Mouse (Mus musculus) CH12.LX (cell line): ENCODE measurements around the gene Ube2b. TPM values are rescaled to one million over a fixed set of nuclear protein-coding genes. Genes with fewer than 3 reads are reported as not detected.
A peak's percentile ranks its signal among the peaks of the same experiment; 100 is the strongest.

Experiments
- DNase-seq: peaks from one replicate; pipeline ENCODE4 v3.0.0-alpha.2; 2013; ENCODE audit errors: extremely low read depth
- H3K27ac ChIP-seq: 2 replicates; pipeline ENCODE4 v1.5.1; 2012; ENCODE audit warnings: low read depth, mild to moderate bottlenecking, control low read depth, moderate library complexity; ENCODE audit not compliant: insufficient read depth
- H3K27me3 ChIP-seq: replicated peaks from 2 replicates; pipeline ENCODE3; 2012; ENCODE audit warnings: inconsistent platforms
- H3K36me3 ChIP-seq, 2 experiments: replicated peaks in 1 of 2; 2 replicates each; pipeline versions ENCODE3 to v1.6.1; 2012; ENCODE audit warnings: inconsistent platforms in 1 of 2, low read length in 1 of 2, mild to moderate bottlenecking in 1 of 2, mixed read lengths in 1 of 2, moderate library complexity in 1 of 2; ENCODE audit not compliant: control insufficient read depth in 1 of 2, insufficient read depth in 1 of 2
- H3K4me1 ChIP-seq, 2 experiments: 2 replicates each; pipeline ENCODE4 v1.6.1; 2012; ENCODE audit warnings: inconsistent platforms in 1 of 2, moderate library complexity in 1 of 2; ENCODE audit not compliant: insufficient read depth in 2 of 2, control insufficient read depth in 1 of 2
- H3K4me2 ChIP-seq: 2 replicates; pipeline ENCODE4 v1.6.1; 2012; ENCODE audit warnings: low read depth, mild to moderate bottlenecking, control low read depth; ENCODE audit not compliant: poor library complexity, insufficient read depth, severe bottlenecking
- H3K4me3 ChIP-seq, 3 experiments: fragments of 150-350 bp in 1 of 3; sonication (generic) in 1 of 3; replicated peaks in 1 of 3; 2 replicates each; pipeline versions ENCODE3 to v1.5.1; 2011 to 2012; ENCODE audit warnings: low read depth in 2 of 3, low read length in 2 of 3, mild to moderate bottlenecking in 2 of 3, moderate library complexity in 2 of 3, control low read depth in 1 of 3, improper control_type of control experiment in 1 of 3, inconsistent platforms in 1 of 3, mixed read lengths in 1 of 3; ENCODE audit not compliant: poor library complexity in 1 of 3
- H3K79me2 ChIP-seq: replicated peaks from 2 replicates; pipeline ENCODE4 v1.6.1; 2012; ENCODE audit warnings: mild to moderate bottlenecking, moderate library complexity; ENCODE audit not compliant: control insufficient read depth, poor library complexity, insufficient read depth, severe bottlenecking; ENCODE audit errors: extremely low read depth
- H3K9ac ChIP-seq: 2 replicates; pipeline ENCODE4 v1.6.1; 2012; ENCODE audit warnings: low read depth, mild to moderate bottlenecking, control low read depth, moderate library complexity; ENCODE audit not compliant: insufficient read depth
- H3K9me3 ChIP-seq: replicated peaks from 2 replicates; pipeline ENCODE3; 2012; ENCODE audit warnings: low read length, inconsistent platforms, mixed read lengths
- BHLHE40 ChIP-seq: IDR thresholded peaks from 2 replicates; pipeline ENCODE4 v1.6.1; 2011; ENCODE audit warnings: mild to moderate bottlenecking, low read depth, low read length, improper control_type of control experiment
- CHD1 ChIP-seq: IDR thresholded peaks from 2 replicates; pipeline ENCODE4 v1.6.1; 2012; ENCODE audit warnings: low read depth, low read length, improper control_type of control experiment, inconsistent platforms
- CHD2 ChIP-seq: IDR thresholded peaks from 2 replicates; pipeline ENCODE4 v1.6.1; 2011; ENCODE audit warnings: low read length, improper control_type of control experiment
- CTCF ChIP-seq, 2 experiments: IDR thresholded peaks in 1 of 2; conservative IDR thresholded peaks in 1 of 2; 2 replicates each; pipeline ENCODE4 v1.5.1; 2011 to 2012; ENCODE audit warnings: low read depth in 2 of 2, low read length in 2 of 2, improper control_type of control experiment in 1 of 2, inconsistent platforms in 1 of 2, mild to moderate bottlenecking in 1 of 2, moderate library complexity in 1 of 2
- E2F4 ChIP-seq: IDR thresholded peaks from 2 replicates; pipeline ENCODE4 v1.6.1; 2011; ENCODE audit warnings: low read depth, low read length, improper control_type of control experiment; ENCODE audit not compliant: insufficient replicate concordance
- ELF1 ChIP-seq: IDR thresholded peaks from 2 replicates; pipeline ENCODE4 v1.6.1; 2014; ENCODE audit warnings: low read depth, mild to moderate bottlenecking, inconsistent platforms, low read length, improper control_type of control experiment
- EP300 ChIP-seq: IDR thresholded peaks from 2 replicates; pipeline ENCODE4 v1.6.1; 2011; ENCODE audit warnings: low read length, improper control_type of control experiment
- ETS1 ChIP-seq: conservative IDR thresholded peaks from 2 replicates; pipeline ENCODE4 v1.6.1; 2012; ENCODE audit warnings: low read depth, mild to moderate bottlenecking, inconsistent platforms, low read length, improper control_type of control experiment, moderate library complexity
- GABPA ChIP-seq: IDR thresholded peaks from 2 replicates; pipeline ENCODE4 v1.6.1; 2012; ENCODE audit warnings: low read depth, low read length, improper control_type of control experiment, inconsistent platforms; ENCODE audit not compliant: insufficient replicate concordance
- HCFC1 ChIP-seq: IDR thresholded peaks from 2 replicates; pipeline ENCODE4 v1.6.1; 2012; ENCODE audit warnings: low read depth, mild to moderate bottlenecking, inconsistent platforms, low read length, improper control_type of control experiment
- IRF4 ChIP-seq: IDR thresholded peaks from 2 replicates; pipeline ENCODE4 v1.6.1; 2014; ENCODE audit warnings: low read depth, mild to moderate bottlenecking, inconsistent platforms, low read length, improper control_type of control experiment
- JUN ChIP-seq: IDR thresholded peaks from 2 replicates; pipeline ENCODE4 v1.6.1; 2011; ENCODE audit warnings: low read depth, mild to moderate bottlenecking, low read length, improper control_type of control experiment, moderate library complexity; ENCODE audit not compliant: insufficient read depth
- JUND ChIP-seq: conservative IDR thresholded peaks from 2 replicates; pipeline ENCODE4 v1.6.1; 2011; ENCODE audit warnings: low read depth, low read length, improper control_type of control experiment
- KAT2A ChIP-seq: IDR thresholded peaks from 2 replicates; pipeline ENCODE4 v1.6.1; 2012; ENCODE audit warnings: low read length, improper control_type of control experiment, inconsistent platforms; ENCODE audit not compliant: insufficient replicate concordance
- MAFK ChIP-seq: IDR thresholded peaks from 2 replicates; pipeline ENCODE4 v1.6.1; 2011; ENCODE audit warnings: low read length, improper control_type of control experiment; ENCODE audit not compliant: insufficient replicate concordance
- MAX ChIP-seq: IDR thresholded peaks from 2 replicates; pipeline ENCODE4 v1.6.1; 2011; ENCODE audit warnings: low read length, improper control_type of control experiment
- MAZ ChIP-seq: IDR thresholded peaks from 2 replicates; pipeline ENCODE4 v1.6.1; 2012; ENCODE audit warnings: low read depth, mild to moderate bottlenecking, inconsistent platforms, low read length, improper control_type of control experiment, moderate library complexity
- MEF2A ChIP-seq: IDR thresholded peaks from 2 replicates; pipeline ENCODE4 v1.6.1; 2014; ENCODE audit warnings: low read depth, mild to moderate bottlenecking, inconsistent platforms, low read length, improper control_type of control experiment, borderline replicate concordance
- MXI1 ChIP-seq: IDR thresholded peaks from 2 replicates; pipeline ENCODE4 v1.6.1; 2011; ENCODE audit warnings: mild to moderate bottlenecking, low read depth, low read length, improper control_type of control experiment
- MYC ChIP-seq: IDR thresholded peaks from 2 replicates; pipeline ENCODE4 v1.6.1; 2011; ENCODE audit warnings: low read depth, mild to moderate bottlenecking, improper control_type of control experiment, low read length
- NELFE ChIP-seq: IDR thresholded peaks from 2 replicates; pipeline ENCODE4 v1.6.1; 2011; ENCODE audit warnings: low read depth, low read length, improper control_type of control experiment
- NRF1 ChIP-seq: IDR thresholded peaks from 2 replicates; pipeline ENCODE4 v1.6.1; 2014; ENCODE audit warnings: low read depth, mild to moderate bottlenecking, inconsistent platforms, low read length, improper control_type of control experiment, moderate library complexity
- PAX5 ChIP-seq: IDR thresholded peaks from 2 replicates; pipeline ENCODE4 v1.6.1; 2012; ENCODE audit warnings: low read length, inconsistent platforms, mixed read lengths
- POLR2A ChIP-seq: IDR thresholded peaks from 2 replicates; pipeline ENCODE4 v1.6.1; 2011; ENCODE audit warnings: low read depth, mild to moderate bottlenecking, improper control_type of control experiment, low read length
- POLR2AphosphoS2 ChIP-seq: IDR thresholded peaks from 2 replicates; pipeline ENCODE4 v1.6.1; 2011; ENCODE audit warnings: low read depth, low read length, improper control_type of control experiment
- RAD21 ChIP-seq: IDR thresholded peaks from 2 replicates; pipeline ENCODE4 v1.6.1; 2011; ENCODE audit warnings: low read depth, mild to moderate bottlenecking, low read length, improper control_type of control experiment, moderate library complexity
- RCOR1 ChIP-seq: conservative IDR thresholded peaks from 2 replicates; pipeline ENCODE4 v1.6.1; 2012; ENCODE audit warnings: low read depth, mild to moderate bottlenecking, inconsistent platforms, low read length, improper control_type of control experiment
- SIN3A ChIP-seq: IDR thresholded peaks from 2 replicates; pipeline ENCODE4 v1.6.1; 2012; ENCODE audit warnings: low read length, improper control_type of control experiment, inconsistent platforms
- SMC3 ChIP-seq: IDR thresholded peaks from 2 replicates; pipeline ENCODE4 v1.6.1; 2011; ENCODE audit warnings: low read depth, low read length, improper control_type of control experiment
- TBP ChIP-seq: conservative IDR thresholded peaks from 2 replicates; pipeline ENCODE4 v1.6.1; 2011; ENCODE audit warnings: low read depth, low read length, improper control_type of control experiment
- TCF12 ChIP-seq: IDR thresholded peaks from 2 replicates; pipeline ENCODE4 v1.6.1; 2014; ENCODE audit warnings: low read depth, mild to moderate bottlenecking, inconsistent platforms, low read length, improper control_type of control experiment
- UBTF ChIP-seq: IDR thresholded peaks from 2 replicates; pipeline ENCODE4 v1.6.1; 2012; ENCODE audit warnings: low read depth, mild to moderate bottlenecking, inconsistent platforms, low read length, improper control_type of control experiment, moderate library complexity
- USF1 ChIP-seq: IDR thresholded peaks from 2 replicates; pipeline ENCODE4 v1.6.1; 2014; ENCODE audit warnings: low read depth, mild to moderate bottlenecking, inconsistent platforms, low read length, improper control_type of control experiment
- USF2 ChIP-seq: conservative IDR thresholded peaks from 2 replicates; pipeline ENCODE4 v1.6.1; 2011; ENCODE audit warnings: low read depth, low read length, improper control_type of control experiment
- ZC3H11A ChIP-seq: IDR thresholded peaks from 2 replicates; pipeline ENCODE4 v1.6.1; 2012; ENCODE audit warnings: low read depth, mild to moderate bottlenecking, inconsistent platforms, low read length, improper control_type of control experiment
- ZKSCAN1 ChIP-seq: IDR thresholded peaks from 2 replicates; pipeline ENCODE4 v1.6.1; 2012; ENCODE audit warnings: low read depth, inconsistent platforms, low read length, improper control_type of control experiment, borderline replicate concordance
- ZMIZ1 ChIP-seq: IDR thresholded peaks from 2 replicates; pipeline ENCODE4 v1.6.1; 2012; ENCODE audit warnings: low read depth, mild to moderate bottlenecking, inconsistent platforms, low read length, improper control_type of control experiment
- ZNF384 ChIP-seq: IDR thresholded peaks from 2 replicates; pipeline ENCODE4 v1.6.1; 2012; ENCODE audit warnings: low read depth, low read length, improper control_type of control experiment, inconsistent platforms
- dilution Hi-C: fragments of 300-500 bp; cut with MboI; formaldehyde crosslinking; loops from 2 replicates; pipeline ENCODE4 v1.14.3; 2020; ENCODE audit warnings: low sequenced_read_pairs; ENCODE audit not compliant: extremely low pct_unique_long_range_greater_than_20kb, extremely low pct_ligation_motif_present
- in situ Hi-C: fragments of 300-500 bp; cut with MboI; formaldehyde crosslinking; loops from 3 replicates; pipeline ENCODE4 v1.14.3; 2019; ENCODE audit warnings: low sequenced_read_pairs, low pct_ligation_motif_present, low pct_unique_long_range_greater_than_20kb, mixed read lengths
- polyA plus RNA-seq: library from polyadenylated mRNA; unstranded; fragments of >175 nt; gene quantifications from 2 replicates; pipeline ENCODE4 v1.2.1, GENCODE M21; 2012; ENCODE audit warnings: low read depth; ENCODE audit not compliant: insufficient read length
- total RNA-seq, 2 experiments: library from RNA; depleted of rRNA; stranded (reverse); fragments of 300-350 nt in 1 of 2; fragments of >200 nt in 1 of 2; gene quantifications; 2 replicates each; pipeline ENCODE4 v1.2.3; 2012 to 2014

Gene Ube2b
- total and polyA plus RNA-seq, 3 experiments = 76.7 to 278 (median 230) TPM

- DNase-seq = peak; percentile 99
- peak within 1 kb of the TSS; percentile 87 to 91 (median 87) for H3K4me3 ChIP-seq
- no peaks in the 10 kb centered on the region for H3K27me3 ChIP-seq
- peaks cover 0 to 11% of the 10 kb centered on the region in 2 experiments for H3K36me3 ChIP-seq
- H3K79me2 ChIP-seq = peaks cover 17% of the 10 kb centered on the region
- H3K9ac ChIP-seq = peak within 1 kb of the TSS; percentile 94
- dilution Hi-C loops (no loop called here), in situ Hi-C loops (no loop called here)
- peaks cover 7 to 36% of the 10 kb centered on the region in 2 experiments; a peak in 3 of 4 replicates for H3K4me1 ChIP-seq
- TF ChIP-seq SIN3A (peak; percentile 97), ZKSCAN1 (no peak), POLR2A (peak; percentile 88), ELF1 (peak; percentile 93), MAX (peak; percentile 85), ZNF384 (no peak), RAD21 (no peak; the same call in 1 of the 2 replicates), TCF12 (peak; percentile 78), NRF1 (peak; percentile 85), TBP (peak; percentile 90), CTCF (conservative IDR thresholded peaks at IDR 0.05 in 1 of 2, IDR thresholded peaks at IDR 0.05 in 1 of 2; ENCODE audit: low read depth in 2 of 2, low read length in 2 of 2) (no peak), SMC3 (no peak), USF1 (no peak; the same call in 1 of the 2 replicates), ZMIZ1 (peak; percentile 34; the same call in 1 of the 2 replicates), GABPA (no peak; the same call in 1 of the 2 replicates), PAX5 (no peak), EP300 (no peak), BHLHE40 (peak; percentile 67), RCOR1 (no peak; the same call in 1 of the 2 replicates), MYC (peak; percentile 96), HCFC1 (peak; percentile 89), CHD1 (peak; percentile 82), USF2 (no peak), MAZ (peak; percentile 94), E2F4 (no peak), IRF4 (peak; percentile 53), CHD2 (peak; percentile 97), ETS1 (peak; percentile 24; the same call in 1 of the 2 replicates), MEF2A (no peak), MXI1 (peak; percentile 97), POLR2AphosphoS2 (0 out of 2 replicates have a peak, but pooled peaks have one; percentile 36), MAFK (peak; percentile 71; the same call in 1 of the 2 replicates), UBTF (peak; percentile 74; the same call in 1 of the 2 replicates), NELFE (peak; percentile 74), ZC3H11A (no peak), JUND (no peak), JUN (no peak), KAT2A (peak; percentile 93; the same call in 1 of the 2 replicates)
- H3K9me3 ChIP-seq = no peaks in the 10 kb centered on the region
- peak within 1 kb of the TSS; percentile 97 for H3K4me2 ChIP-seq
- peak within 1 kb of the TSS; percentile 92 for H3K27ac ChIP-seq
These were observed 3.4 kb upstream of the Ube2b start, which contains the start of gene Cdkl3 for GRCm38 (mm10) chr11:52003772-52004528. Gene Cdkl3, plus strand, starts transcription at chr11:52004221.
